Mouse (Mus musculus) mouse embryonic stem cell (cell line): ENCODE results near the gene Mylk.
"Not testable (repeated sequence)": the region's sequence is repeated elsewhere in the genome, so short reads cannot be mapped to it uniquely, and the experiment has no call there.

Experiments used
- in situ Hi-C, 2 experiments: fragments of 300-500 bp; cut with MboI; formaldehyde crosslinking; loops; 1 replicate in 1 of 2; 3 replicates in 1 of 2; pipeline ENCODE4 v1.14.3; 2019 to 2020; ENCODE audit warnings: low sequenced_read_pairs in 2 of 2, low pct_unique_long_range_greater_than_20kb in 1 of 2, mixed read lengths in 1 of 2; ENCODE audit not compliant: unreplicated experiment in 1 of 2

The Mylk gene

DNA sequence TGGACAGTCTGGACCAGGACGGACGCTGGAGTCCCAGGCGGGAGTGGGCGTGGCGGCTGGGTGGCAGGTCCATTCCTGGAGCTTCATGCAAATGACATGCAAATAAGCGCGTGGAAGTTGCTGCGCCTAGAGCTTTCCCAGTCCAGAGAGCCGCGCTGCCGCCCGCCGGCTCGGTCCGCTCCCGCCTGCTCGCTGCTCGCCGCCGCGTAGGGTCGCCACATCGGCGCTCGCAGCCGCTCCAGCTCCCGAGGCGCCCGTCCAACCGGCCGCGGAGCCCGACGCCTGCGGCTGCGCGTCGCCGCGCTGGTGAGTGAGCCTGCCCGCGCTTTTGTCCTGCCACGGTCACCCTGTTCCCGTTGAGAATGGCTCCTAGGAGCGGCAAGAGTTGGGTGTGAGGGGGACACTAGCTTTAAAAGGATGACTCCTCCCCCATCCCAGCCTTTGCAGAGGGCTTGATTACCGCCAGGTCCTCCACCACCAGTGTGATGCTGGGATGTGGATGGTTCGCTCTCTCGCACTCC lies at the start of gene Mylk:
Mylk (plus strand) TSS at position 146 of the 521 bp plus-strand sequence.
- in situ Hi-C loops = no loop called here

DNA sequence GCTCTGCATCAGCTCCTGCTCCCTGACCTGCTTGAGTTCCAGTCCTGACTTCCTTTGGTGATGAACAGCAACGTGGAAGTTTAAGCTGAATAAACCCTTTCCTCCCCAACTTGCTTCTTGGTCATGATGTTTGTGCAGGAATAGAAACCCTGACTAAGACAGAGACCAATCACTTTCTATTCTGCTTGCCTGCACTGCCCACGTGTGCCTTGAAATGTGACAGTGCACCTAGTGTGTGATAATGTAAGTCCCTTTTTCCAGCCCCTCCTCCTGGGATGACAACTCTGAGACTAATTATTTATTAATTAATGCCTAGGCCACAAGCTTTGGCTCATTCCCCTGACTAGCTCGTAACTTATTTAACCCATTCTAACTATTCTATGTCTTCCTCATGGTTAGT lies 46.3 kb upstream of the Mylk start:
- in situ Hi-C loops = not testable (repeated sequence)

DNA sequence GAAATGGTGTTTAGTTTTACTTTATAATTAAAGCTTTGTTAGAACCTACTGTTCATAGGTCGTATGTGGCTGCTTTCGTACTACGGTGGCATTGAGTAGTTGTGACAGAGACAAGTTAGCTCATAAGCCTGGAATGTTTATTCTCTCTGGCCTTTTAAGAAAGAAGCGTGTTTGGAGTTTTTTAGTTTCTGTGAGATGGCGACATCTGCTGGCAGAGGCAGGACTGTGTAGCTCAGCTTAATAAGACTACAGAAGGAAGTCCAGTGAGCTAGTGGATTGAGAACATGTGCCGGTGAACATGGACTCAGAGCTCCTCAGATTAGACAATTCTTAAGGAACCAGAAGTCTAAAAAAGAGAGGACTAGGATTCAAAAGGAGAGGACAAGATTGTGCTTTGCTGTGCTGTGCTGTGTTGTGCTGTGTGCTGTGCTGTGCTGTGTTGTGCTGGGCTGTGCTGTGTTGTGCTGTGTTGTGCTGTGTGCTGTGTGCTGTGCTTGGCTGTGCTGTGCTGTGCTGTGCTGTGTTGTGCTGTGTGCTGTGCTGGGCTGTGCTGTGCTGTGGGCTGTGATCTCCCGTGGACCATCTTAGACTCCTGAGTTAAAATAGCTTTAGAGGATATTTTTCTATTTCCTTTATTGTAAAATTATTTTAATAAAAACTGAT lies 44.7 kb upstream of the Mylk start:
- in situ Hi-C loops = no loop called here

DNA sequence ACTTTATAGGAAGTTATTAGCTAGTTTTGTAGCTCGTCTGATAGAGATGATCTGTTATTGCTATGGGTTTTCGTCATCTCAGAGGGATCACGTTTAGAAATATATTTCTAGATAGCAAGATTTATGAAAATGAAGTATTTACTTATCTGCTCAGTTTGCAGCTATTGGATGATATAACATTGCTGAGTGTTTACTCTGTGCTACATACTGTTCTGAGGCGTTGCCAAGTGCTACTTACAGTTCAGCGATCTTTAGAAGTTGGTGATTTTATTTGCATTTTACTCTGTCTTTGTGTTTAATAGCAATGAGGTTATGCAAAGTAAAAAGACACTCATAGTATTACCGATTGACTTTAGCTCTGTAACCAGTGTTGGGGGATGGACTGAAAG lies 44.2 kb upstream of the Mylk start:
- in situ Hi-C loops = no loop called here

DNA sequence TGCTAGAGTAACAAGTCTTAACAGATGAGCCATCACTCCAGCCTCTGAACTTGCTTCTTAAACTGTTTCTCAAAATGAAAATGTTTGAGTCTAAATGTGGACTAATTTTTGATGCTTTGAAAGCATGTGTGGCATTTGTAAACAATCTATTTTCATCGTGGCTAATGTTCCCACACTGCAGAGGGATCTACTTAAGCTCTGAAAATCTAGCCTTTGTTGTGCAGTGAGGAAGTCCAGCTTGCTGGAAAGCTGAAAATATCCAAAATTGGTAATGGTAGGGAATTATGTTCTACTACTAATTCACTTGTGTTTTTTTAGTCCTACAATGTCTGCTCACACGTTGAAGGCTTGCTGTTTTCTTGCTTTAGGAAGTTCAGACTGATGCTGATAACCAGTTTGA lies 39.0 kb upstream of the Mylk start:
- in situ Hi-C loops = no loop called here

DNA sequence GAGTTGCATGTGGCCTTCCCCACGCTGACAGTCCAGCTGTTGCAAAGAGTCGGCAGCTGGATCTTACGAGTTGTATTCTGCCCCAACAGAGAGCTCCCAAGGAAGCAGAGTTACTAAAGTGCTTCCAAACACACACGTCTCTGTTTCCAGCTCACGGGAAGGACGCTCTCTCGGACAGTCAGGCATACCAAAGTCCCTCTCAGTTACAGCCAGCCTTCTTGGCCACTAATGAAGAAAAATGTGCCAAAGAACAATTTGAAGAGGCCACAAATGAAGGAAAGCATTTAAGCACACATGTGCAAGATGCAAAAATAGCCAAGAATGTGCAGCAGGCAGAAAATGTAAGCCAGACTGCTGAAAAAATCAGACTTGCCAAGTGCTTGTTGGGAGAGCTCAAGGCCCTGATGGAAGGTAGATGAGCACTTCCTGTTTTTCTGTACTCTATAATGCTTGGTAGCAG lies 38.5 kb upstream of the Mylk start:
- in situ Hi-C loops = no loop called here

DNA sequence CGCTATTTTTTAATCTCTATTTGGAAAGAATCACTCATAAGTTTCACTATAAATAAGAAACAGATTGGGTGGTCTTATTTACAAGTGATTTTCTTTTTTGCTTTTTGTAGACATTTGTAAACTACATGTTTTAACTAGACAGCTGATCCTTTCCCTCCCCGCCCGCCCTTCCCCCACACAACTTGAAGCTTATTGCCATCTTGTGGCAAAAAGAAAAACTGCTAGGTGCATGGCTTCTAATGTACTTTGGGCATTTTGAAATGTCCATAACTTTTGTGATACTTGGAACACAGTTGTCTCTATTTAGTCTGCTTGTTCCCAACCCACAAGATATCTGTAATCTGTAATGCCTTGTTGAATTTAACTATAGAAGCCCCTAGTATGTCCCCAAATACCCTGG lies 33.5 kb upstream of the Mylk start:
- in situ Hi-C loops = no loop called here

DNA sequence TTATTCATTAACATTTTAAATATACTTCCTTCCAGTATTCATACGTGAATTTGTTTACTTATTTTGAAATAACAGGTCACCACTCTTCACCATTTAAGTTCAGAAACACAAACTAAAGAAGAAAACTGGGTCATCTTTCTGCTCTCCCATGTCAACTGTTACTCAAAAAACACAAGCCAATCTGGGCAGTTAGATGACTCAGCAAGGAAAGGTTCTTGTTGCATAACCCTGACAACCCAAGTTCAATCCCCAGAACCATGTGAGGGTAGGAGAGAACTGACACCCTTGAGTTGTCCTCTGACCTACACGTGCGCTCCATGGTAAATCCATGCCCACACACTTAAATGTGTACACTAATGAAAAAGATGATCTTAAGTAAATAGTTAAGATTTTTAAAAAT lies 19.9 kb upstream of the Mylk start:
- in situ Hi-C loops = no loop called here

DNA sequence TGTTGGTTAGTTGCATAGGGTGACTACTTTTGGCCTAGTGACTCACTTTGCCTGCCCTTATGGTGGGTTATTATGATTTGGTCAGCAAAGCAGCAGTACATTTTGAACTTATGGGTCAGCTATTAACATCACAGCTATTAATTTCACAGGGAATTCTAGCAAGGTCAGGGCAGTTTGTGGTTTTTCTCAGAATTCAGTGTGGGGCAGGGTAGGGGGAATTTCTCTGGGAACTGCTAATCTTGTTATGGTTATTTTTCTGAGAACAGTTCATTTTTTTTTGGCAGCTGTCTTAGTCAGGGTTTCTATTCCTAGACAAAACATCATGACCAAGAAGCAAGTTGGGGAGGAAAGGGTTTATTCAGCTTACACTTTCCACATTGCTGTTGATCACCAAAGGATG lies 16.4 kb upstream of the Mylk start:
- in situ Hi-C loops = not testable (repeated sequence)

DNA sequence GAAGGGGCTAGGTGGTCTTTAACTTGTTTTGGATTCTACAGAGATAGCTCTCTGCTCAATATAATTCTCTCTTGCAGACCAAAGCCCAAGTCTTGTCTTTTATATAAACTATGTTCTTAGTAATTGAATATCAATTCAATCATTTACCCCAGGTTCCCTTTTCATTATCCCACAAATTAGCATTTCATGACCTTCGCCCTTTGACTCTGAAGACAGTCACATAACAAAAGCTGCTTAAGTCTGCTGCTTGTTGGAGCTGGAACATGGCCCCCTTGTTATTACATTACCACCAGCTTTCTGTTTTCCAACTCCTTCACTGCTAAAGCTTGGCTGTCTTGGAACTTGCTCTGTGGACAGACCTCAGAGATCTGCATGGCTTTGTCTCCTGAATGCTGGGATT lies 15.6 kb upstream of the Mylk start:
- in situ Hi-C loops = no loop called here

DNA sequence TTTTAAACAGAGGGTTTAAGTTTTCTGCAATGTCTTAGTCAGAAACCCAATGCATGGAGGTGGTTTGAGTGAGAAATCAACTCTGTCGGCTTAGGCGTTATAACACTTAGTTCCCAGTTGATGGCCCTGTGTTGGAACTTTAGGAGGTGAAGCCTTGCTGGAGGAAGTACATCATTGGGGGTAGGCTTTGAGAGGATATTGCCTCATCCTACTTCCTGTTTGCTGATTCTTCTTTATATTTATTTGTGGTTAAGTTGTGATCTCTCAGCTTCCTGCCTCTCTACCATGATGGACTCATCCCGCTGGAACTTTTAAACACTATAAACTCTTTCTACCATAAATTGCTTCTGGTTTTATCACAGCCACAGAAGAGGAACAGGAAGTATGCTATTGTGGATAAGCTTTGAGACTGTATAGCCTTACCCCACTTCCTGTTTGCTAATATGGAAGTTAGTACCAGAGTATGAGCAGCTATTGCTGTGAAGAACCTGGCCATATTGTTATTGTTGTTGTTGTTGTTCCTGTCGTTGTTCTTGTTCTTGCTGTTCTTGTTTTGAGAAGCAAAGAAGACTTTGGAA lies 6.3 kb upstream of the Mylk start:
- in situ Hi-C loops = no loop called here

DNA sequence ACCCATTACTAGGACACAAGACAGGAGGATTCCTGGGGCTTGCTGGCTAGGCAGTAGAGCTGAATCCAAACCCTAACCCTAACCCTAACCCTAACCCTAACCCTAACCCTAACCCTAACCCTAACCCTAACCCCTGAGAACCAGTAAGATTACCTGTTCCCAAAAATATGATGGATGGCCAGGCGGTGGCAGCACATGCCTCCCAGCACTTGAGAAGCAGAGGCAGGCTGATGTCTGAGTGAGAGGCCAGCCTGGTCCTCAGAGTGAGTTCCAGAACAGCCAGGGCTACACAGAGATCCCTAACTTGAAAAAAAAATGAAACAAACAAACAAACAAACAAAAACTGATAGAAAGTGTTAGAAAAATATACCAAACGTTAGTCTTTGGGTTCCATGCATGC lies 2.1 kb upstream of the Mylk start:
- in situ Hi-C loops = no loop called here

DNA sequence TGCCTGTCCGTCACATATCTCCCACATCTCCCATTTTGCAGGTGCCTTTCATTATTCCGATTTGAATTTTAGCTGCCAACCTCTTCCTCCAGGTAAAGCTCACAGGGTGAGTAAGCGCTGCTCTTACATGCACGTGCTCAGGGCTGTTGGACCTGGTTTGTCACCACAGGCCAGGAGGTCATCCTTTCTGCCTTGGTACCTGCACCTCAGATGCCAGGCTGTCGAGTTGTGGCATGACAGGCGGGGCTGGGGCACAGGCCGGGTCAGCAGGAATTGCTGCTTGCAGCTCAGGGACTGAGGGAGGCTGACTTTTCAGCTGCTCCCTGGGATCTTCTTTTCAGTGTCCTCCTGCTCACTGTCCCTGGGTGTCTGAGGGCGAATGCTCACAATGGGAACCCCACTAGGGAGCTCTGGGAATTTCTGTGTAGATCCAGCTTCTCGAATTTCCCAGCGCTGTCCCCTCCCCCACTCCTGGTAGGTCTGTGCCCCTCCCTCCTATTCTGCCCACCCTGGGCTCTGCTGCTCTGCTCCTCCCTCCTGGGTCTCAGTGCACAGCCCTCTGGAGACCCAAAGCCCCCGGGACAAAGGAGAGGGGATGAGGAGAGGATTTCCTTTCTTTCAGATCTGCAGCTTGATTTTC lies 3.2 kb downstream of the Mylk start:
- in situ Hi-C loops = no loop called here

DNA sequence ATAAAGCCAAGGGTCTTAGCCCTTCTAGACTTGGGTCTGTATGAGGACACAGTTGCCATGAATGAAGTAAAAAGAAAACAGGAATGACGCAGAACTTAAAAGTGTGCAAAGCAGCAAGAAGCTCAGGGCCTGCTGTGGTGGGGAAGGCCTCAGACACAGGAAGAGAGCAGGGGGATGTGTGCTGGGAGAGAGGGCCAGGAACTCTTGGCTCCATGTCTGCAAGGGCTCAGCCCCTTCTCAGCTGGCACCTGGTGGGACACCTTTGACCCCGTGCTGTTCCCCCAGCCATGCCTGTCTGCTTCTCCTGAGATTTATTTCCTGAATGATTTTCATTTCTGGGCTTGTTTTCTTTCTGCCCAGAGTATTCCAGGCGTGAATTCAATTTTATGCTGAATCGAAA lies 4.5 kb downstream of the Mylk start:
- in situ Hi-C loops = no loop called here

DNA sequence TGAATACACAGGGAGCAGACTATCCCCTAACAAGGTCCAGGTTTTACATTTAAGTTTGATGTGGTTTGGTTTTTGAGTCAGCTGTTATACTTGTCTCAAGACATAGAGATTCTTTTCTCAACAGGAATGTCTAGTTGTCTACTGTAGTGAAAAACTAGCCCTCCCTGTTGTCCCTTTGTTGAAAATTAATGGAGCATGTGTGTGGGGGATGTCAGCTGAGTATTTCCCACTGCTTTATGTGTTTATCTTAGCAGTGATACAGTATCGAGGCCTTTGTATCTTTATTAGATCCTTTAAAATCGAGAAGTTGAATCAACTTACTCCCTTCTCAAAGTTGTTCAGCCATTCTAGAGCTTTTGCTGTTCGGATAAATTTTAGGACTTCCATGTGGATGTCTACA lies 7.0 kb downstream of the Mylk start:
- in situ Hi-C loops = no loop called here

DNA sequence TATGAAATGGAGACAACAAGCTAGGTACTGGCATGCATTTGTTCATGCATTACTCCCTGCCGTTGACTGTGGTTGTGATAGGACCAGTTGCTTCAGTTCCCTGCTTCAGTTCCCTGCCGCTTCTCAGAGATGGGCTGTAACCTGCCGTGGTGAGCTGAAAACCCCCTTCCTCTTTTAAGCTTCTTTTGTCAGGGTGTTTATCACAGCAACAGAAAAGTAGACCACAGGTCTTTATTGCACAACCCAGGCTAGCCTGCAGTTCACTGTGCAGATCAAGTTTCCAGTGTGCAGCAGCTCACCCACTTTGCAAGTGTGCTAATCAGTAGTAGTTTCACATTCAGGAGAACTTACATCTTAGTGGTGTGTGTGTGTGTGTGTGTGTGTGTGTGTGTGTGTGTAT lies 8.0 kb downstream of the Mylk start:
- in situ Hi-C loops = no loop called here

DNA sequence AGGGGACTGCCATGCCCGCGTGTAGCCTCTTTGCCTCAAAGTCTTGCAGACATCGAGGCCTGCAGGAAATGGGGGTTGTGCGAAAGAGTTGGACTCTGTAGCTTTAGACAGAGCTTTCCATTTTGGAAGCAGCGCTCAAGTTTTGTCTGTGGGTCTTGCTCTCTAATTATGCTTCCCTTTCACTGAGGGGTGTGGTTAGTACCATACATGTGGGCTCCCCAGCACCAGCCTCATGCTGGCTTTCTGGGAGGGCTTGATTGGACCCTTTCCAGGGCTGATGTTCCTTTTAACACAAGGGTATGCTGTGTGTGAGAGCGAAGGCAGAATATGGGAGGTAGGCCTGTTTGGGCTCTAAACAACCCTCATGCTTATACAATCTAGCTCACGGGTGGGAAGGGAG lies 12.0 kb downstream of the Mylk start:
- in situ Hi-C loops = no loop called here

DNA sequence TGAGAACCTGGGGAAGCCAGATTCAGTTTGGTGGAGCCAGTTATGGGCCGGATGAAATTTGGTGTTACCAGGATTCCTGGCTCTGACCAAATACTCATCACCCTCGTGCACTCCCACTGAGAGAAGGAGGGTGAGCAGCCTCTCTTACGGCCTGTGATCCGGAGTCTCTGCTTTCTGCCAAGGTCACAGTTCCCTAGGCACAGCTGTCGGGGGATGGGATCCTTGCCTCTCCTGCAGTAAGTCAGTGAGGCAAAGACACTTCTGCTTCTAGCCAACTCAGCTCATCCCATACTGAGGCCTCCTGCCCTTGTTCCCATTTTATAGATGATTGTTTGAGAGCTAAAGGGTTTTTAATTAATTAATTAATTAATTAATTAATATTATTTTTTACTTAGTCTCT lies 13.2 kb downstream of the Mylk start:
- in situ Hi-C loops = no loop called here

DNA sequence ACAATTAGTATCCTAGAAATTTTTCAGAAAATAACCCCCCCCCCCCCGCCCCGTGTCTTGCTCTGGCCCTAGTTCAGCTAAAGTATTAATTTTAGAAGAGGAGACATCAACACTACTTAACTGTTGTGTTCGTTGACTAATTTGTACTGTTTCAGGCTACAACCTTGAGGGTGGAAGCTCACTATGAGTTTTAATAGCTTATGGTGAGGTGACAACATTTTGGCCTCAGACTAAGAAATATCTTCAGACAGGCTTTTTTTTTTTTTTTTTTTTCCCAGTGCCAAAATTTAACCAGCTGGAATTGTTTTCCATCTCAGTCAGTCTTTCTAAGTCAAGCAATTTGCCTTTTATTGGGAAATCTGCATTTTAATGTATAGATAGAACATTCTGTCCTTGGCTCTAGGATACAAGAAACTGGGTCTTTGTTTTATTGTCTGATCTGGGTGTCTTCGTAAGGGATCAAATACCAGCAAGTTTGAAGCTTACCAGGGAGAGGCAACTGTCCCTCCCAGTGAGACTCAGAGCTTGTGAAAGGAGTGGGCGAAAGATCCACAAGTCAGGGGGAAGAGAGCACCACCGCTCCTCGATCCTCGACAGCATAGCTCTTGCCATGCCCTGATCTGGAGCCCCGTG lies 19.1 kb downstream of the Mylk start:
- in situ Hi-C loops = no loop called here

DNA sequence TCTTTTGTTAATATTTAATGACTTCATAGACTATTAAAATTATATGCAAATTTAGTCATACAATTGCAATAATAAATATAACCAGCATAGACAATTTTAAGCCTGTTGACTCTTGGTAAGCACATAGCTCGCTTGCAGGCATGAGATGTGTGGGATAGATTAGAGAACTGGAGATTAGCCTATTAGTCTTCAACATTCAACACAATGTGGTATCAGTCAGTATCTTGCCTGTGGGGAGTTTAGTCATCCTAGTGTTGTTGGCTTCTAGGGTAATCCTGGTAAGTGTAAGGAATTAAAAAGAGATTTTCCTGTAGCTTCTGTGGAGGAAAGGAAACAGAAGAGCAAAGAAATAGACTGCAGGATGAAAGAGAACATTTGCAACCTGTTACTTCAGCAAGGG lies 20.7 kb downstream of the Mylk start:
- in situ Hi-C loops = no loop called here
